Mouse (Mus musculus): ENCODE measurements around the gene 1700029P11Rik. TPM values are rescaled to one million over a fixed set of nuclear protein-coding genes. Genes with fewer than 3 reads are reported as not detected.
"Not testable (repeated sequence)": the region's sequence is repeated elsewhere in the genome, so short reads cannot be mapped to it uniquely, and the experiment has no call there.

Gene 1700029P11Rik
- total RNA-seq, 2 experiments from 2014 or later: not detected

DNA sequence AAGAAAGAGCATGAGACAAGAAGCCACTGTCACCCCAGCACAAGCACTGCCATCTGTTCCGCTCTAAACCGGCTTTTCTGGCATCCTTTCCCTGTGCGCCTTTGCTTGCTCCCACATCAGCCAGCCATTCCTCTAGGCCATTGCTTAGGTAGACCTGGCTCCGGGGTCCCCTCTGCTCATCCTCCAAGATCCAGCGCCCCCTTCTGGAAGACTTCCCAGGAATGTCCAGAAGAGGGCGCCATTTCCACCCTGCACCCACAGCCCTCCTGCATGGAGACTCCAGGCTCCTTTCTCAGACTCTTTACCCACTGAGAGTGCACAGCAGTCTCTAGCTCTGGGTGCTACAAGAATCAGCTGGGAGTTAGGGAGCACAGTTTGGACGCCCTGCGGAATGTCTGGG lies 23.9 kb upstream of the 1700029P11Rik start:
- peak; percentile 28 to 64 for DNase-seq
- intact Hi-C loops (cut with DNase I): no loop called here

DNA sequence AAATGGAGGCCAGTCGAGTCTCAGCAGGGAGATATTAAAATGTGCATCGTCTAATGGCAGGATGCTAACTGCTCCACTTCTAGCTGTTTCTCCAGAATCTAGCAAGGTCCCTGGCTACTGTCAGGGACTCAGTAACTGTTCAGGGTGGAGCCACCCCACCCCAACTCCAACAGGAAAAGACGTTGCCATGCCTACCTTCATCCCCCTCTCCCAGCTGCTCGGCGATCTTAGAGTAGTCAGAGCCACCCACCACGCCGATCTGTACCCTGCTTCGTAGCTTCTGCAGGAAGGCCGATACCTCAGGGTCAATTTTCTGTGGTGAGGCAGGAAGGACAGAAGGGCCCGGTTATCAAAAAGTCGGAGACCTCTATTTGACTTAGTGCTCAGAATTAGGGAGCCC lies 22.7 kb upstream of the 1700029P11Rik start:
- DNase-seq: no peak
- intact Hi-C loops (cut with DNase I): no loop called here

DNA sequence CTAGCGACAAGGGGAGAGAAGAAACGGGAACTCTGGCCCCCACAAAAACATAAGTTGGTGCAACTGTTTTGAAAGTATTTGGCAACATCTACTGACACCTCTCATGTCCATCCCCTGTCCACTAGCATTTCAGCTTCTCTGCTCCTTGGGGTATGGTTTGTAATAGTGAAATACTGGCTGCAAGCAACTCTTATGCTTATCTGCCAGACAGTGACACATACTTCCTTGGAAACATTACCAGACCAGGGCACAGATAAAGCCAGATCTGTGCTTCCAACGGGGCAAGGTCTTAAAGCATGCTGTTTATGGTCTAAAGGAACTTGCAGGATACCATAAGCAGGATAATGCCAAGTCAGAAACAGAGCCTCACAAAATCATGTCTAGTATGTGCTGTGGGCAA lies 21.4 kb upstream of the 1700029P11Rik start:
- intact Hi-C loops (cut with DNase I): no loop called here

DNA sequence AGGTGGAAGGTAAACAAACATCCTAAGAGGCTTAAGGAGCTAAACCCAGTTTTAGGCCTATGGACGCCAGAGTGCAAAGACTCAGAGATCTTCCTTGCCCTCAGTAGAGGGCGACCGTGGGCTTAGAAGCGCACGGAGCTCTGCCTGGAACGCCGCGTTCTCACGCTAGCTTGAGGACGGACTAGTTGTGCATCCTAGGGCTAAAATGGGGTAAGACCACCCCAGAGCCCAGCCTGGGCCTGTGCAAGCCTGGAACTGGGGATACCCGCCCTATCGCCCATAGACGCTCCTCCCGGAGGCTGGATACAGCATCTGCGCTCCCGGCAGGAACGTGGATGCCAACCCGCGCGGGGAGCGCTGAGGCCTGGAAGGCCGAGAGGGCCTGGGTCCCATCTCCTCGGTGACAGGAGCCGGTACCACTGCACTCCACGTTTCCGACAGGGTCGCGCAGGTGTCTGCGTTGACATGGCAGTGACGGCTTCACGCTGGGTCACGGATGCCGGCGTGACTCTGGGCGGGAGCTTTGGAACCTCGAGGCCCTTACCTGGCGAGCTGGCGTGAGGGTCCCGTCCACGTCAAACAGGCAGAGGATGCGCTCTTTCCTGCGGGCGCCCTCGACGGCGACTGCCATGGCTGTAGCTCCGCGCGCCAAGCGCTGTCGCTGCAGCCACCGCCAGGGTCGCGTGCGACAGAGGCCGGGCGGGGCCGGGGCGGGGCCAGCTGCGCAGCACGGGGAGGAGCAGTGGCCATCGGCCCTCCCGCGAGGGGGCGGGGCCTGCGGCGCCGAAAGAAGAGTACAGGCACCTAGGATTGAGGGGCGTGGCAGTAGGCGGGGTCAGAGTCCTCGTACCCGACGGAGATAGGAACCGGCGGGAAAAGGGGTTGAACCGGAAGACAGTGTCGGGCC lies 19.9 kb upstream of the 1700029P11Rik start, which contains the start of gene Pmm1:
Pmm1 (minus strand) TSS at position 760 of the 907 bp plus-strand sequence.
- intact Hi-C loops (cut with DNase I): loop anchor here (1.0 to 2.0 kb wide), 2 partner anchors 29 to 80 kb away; no protein-coding TSS in a partner anchor
- peak; percentile 98 for DNase-seq

More for the DNA sequence above, 21.4 kb upstream of the 1700029P11Rik start:
- no peak for DNase-seq

DNA sequence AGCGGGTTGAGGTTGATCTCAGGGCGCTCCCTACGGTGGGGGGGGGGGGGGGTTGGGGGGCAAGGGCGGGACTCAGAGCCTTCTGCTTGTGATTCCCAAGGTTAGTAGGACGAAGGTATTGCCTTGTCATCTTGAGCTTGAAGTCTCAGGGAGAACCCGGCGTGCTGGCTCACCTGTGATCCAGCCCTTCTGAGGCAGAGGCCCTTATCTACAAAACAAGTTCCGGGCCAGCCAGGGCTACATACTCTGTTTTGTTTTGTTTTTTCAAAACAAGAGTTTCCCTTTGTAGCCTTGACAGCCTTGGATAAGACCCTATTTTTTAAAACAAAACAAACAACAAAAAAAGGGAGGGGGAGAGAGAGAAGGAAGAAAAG lies 19.3 kb upstream of the 1700029P11Rik start:
- no peak for DNase-seq
- intact Hi-C loops (cut with DNase I): loop anchor here (2.0 kb wide), 1 partner anchor 80 kb away; no protein-coding TSS in a partner anchor

DNA sequence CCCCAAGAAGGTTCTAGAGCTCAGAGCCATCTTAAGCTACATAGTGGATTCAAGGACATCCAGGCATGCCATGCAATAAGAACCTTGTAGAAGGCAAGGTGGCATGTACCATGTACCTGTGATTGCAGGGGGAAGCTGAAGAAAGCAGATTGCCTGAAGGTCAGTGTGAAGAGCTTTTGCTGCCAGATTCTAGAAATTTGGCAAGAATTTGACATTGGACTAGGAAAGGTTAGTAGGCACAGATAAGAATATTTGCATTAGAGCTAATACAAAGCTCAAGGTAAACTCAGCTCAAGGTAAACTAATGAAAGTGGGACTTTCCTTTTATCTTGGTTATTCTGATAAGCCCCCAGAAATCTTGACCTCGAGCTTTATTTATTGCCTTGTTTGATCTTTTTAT lies 16.1 kb upstream of the 1700029P11Rik start:
- intact Hi-C loops (cut with DNase I): no loop called here
- no peak for DNase-seq

DNA sequence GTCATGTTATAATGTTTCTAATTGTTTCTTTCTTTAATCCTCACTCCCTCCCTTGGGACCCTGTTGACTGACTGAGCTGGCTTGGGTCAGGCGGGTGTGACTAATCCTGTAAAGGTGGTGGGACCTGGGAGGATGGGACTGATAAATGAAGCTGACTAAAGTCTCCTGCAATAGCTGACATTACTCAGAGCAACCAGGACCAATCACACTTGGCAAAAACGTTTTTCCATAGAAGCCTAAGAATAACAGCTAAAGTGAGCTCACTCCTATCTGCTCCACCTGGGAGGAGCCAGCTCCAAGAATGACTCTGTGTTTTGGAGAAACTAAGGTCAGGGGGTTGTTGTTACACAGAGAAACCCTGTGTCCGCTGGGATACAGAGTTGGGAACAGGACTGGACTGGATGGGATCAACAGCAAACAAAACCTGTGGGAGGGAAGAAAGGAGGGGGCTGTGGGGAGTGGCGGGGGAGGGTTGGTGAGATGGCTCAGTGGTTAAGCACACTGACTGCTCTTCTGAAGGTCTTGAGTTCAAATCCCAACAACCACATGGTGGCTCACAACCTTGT lies 15.3 kb upstream of the 1700029P11Rik start:
- intact Hi-C loops (cut with DNase I): no loop called here
- no peak for DNase-seq

DNA sequence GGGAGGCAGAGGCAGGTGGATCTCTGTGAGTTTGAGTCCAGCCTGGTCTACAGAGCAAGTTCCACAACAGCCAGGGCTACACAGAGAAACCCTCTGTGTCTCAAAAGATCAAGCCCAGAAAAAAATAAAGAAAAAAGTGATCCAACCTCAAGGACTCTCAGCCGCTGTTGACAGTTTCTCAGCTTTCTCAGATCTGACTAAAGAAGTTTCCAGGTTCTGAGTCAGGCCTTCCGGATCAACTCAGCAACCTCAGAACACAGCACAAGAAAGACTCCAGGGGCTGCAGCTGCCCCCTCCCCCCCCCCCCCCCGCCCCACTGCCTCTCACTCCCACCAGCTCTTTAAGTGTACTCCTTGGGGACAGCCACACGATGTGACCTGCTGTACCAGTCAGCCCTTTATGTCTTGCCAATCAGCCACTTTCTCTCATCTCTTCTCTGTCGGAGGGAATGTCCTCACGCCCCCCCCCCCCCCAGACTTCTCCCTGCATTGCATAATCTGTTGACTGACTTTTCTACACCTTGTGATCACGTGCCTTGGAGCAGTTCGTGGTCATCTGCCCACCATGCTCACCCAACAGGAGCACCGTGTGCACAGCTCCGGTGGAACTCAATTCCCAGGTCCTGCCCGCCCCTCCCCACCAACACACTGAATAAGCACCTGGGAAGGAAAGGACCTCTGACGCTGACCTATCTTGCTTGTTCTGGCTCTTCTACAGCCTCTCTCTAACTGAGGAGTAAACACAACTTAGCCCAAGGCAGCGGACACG lies 14.1 kb upstream of the 1700029P11Rik start:
- intact Hi-C loops (cut with DNase I): no loop called here
- DNase-seq: no peak

DNA sequence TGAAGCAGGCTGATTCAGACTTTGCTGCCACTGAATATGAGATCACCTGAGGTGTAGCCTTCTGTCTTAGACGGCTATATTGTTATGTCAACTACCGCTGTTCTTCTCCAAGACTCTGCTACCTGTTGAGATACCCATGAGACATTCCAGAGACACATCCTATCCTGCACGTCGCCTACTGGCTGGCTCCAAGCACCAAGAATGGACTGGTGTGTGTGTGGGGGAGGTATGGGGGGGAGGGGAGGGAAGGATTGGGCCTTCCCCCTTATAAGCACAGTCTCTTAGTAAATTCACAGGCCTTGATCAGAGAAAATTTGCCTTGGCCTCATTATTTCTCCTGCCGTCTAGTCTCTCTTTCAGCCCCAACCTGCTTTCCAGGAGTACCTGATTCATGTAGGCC lies 12.5 kb upstream of the 1700029P11Rik start:
- intact Hi-C loops (cut with DNase I): no loop called here

DNA sequence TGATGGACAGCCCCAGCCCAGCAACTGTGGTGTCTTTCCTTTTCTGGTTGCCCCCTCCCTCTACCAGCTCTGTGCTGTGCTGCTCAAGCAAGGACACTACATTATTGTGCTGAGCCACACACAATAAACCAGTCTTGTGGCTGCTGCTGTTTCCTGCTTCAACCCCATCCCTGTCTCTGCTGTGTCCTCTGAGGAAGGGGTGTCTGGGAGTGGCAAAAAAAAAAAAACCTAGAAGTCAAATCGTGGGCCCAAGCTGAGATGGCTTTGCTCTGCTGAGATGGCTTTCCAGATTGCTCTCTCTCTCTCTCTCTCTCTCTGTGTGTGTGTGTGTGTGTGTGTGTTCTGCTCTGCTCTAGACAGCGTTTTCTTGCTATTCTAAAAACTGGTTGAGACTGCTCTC lies 11.9 kb upstream of the 1700029P11Rik start:
- DNase-seq: no peak
- intact Hi-C loops (cut with DNase I): no loop called here

More for the DNA sequence above, 12.5 kb upstream of the 1700029P11Rik start:
- no peak for DNase-seq

DNA sequence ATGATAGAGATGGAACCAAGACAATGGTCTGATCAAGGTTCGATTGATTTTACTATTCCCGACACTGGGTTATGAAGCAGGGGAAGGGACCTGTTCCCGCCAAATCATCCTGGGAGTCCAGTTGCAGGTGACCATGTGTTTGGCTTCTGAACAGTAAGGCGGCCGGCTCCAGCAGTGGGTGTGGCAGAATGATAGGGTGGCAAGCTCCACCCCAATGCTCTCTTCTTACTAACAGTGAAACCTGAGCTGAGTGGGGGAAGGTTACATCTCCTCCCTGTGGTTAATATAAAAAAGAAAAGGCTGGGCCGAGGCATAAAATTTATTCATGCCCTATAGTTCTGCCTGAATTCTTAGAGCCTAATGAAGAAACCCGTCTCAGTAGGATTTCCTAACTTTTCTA lies 11.2 kb upstream of the 1700029P11Rik start:
- intact Hi-C loops (cut with DNase I): no loop called here

DNA sequence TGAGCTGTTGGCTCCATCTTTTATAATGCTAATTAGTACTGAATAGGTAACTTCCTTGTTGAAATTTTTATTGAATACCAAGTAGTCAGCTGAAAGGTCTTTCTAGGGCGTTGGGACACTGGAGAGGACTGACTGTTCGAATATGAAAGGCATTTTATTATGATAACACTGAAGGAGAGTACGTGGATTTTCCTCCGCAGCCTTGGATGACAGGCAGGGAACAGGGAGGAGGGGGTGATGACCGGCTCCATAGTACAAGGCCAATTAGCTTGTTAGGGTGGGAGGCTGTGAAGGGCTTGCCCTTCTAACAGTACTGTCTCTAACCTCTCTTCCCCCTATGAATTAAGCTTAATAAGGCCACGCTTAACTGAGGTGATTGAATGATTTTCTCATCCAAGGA lies 10.7 kb upstream of the 1700029P11Rik start:
- intact Hi-C loops (cut with DNase I); DNase-seq: not testable (repeated sequence)

More for the DNA sequence above, 11.2 kb upstream of the 1700029P11Rik start:
- DNase-seq: peak in 1 of 2 experiments; percentile 27

DNA sequence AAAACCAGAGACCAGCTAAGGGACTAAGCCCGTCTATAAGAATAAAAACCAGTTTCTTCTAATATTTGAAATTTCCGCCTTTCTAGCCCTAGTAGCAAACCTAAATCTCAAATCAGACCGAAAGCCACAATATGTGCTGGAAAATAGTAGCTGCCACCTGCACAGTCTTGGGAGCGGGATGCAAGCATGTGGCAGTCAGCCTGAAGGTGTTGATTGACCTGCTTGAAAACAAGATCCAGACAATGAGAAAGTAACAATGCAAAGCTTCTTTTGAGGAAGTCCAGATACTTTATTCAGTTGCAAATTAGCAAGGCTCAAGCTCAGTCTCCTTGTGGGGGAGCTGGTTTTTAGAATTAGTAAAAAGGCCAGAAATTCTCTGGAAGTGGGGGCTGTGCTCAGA lies 9.8 kb upstream of the 1700029P11Rik start:
- DNase-seq; intact Hi-C loops (cut with DNase I): not testable (repeated sequence)

DNA sequence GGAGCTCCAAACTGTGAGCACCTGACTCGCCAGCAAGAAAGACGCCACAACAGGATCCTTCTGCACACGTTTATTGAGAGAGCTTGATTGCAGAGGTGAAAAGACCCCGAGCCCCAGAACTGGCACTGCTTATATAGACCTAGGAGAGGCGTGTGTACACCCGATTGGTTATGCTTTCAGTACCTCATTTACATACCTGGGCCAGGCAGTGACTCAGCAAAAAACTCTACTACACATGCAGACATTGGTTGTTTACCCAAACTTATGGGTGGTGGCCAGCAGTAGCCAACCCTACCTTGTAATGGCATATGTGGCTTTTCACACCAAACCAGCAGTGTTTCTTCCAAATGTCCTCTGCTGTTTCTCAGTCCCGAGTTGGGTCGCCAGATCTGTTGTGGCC lies 5.2 kb upstream of the 1700029P11Rik start:
- DNase-seq; intact Hi-C loops (cut with DNase I): not testable (repeated sequence)

DNA sequence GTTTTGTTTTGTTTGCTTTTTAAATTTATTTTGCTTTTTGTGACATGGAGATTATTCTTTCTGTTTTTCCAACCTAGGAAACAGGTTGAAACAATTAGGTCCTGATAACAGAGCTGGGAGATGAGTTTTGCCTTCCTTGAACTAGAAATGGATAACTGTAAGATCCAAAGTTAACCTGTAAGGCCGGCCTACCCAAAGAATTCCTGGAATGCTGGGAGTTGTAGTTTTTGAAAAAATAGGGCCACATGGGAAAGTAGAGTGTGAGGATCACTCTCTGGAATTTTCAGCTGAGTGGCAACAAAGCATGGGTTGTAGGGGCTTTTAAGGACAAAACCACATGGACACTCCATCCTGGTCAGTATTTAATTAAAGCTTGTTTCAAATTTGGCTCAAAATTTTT lies 1.8 kb downstream of the 1700029P11Rik start:
- intact Hi-C loops (cut with DNase I): no loop called here
- DNase-seq: no peak

DNA sequence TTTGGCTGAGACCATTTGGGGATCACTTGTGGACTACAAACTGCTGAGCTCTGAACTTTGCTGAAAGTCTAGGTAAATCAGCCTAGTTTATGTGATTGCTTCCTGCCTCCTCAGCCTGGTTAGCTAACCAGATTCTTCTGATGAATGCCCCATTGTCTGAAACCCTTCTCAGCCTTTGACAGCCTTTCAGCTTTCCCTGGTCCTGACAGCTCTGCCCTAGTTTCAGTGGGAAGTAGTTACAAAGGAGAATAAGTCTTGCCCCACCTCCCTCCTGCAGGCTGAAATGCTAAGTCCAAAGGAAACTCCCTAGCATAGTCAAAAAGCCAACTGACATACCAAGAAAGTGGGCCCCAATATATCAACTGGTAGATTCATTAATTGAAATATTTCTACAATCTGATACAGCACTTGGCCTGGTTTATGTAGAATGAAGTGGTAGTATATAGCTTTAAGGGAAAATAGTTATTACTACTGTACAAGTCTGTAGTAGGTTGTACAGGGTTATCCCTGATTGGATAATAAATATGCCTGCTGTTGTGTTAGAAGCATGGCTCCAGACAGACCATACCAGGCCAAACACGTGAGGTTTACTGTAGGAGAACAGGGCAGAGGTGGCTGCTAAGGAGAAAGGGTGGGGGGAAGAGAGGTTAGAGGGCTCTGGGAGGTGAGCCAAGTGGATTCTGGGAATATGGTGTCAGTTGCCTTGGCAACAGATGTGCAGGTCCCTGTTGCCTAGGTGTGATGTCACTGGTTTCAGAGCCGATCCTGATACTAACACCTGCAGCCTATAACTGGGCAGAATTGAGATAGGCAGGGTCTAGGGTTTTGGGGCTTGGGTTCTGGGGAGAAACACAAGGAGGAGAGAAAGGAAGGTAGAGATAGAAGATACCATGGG lies 5.2 kb downstream of the 1700029P11Rik start:
- intact Hi-C loops (cut with DNase I): loop anchor here (5.0 kb wide), 1 partner anchor 153 kb away; no protein-coding TSS in a partner anchor
- no peak for DNase-seq

DNA sequence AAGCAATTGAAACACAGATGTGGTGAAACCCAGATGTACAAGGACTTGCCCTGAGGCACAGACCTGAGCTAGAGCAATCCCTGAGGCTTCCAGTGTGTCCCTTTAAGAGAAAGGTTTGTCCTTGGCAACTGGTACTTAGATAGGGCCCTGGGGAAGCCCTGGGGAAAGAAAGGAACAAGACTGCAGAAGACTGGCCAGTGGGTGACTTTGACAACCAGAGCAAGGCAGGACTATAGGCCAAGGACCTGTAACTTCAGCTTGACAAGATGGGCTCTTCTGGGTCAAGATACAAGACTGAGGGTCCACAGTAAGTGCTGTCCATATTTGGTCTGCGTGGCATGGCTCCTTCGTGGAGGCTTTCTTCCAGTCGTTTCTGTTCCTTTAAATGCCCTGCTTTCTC lies 7.3 kb downstream of the 1700029P11Rik start, which contains the start of gene Xrcc6:
Xrcc6 (plus strand) TSS at position 190 of the 400 bp plus-strand sequence.
- no peak for DNase-seq
- intact Hi-C loops (cut with DNase I): loop anchor here (5.0 kb wide), 1 partner anchor 155 kb away; no protein-coding TSS in a partner anchor

DNA sequence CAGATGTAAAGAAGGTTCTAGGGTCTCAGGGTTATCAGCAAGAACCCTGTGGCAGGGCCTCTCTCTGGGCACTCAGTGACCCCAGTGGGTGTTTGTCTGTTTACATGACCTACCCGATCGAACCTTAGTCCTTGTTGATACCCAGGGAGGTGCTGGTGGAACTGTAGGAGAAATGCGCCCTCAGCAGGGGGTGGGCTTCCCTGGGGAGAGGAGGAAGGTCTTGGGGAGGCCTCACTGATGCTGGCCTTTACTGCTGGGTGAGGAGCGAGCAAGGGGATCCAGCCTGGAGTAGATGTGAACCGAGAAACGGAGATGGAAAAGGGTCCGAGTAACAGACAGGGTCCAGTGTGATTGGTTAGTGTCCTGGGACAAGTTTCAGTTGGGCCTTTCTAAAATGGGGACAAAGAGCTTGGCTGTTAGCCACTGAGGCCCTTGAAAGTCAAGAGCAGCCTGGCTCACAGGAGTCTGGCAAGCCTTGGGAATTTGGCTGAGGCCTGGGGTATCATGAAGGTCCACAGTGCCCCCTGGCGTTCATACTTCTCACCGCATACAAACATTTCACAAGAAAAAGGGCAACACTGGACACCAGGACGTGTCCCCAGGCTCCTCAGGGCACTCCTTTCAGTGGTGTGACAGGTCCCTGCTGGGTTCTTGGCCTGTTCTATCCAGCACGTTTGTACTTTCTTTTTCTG lies 9.2 kb downstream of the 1700029P11Rik start:
- DNase-seq: peak; percentile 93 to 96
- intact Hi-C loops (cut with DNase I): loop anchor here (1.0 to 10.0 kb wide), 4 partner anchors 29 to 175 kb away; partner anchors contain the start of gene Pmm1

DNA sequence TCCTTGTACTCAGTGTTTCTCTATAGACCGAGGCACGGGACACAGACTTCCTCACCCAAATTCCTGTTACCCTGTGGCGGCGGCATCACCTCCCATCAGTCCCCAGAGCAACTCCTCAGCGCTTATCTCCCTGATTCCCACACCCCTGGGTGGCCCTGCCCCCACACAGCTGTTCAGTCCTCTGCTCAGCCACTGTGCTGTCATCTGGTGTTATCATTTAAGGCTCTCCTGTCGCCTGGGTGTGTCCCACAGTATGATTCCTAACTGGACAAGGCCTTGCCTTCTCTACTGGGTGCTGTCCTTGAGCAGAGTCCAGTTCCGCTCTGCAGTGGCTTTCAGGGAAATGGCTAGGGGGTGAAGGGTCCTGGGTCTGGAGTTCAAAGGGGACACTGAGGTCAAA lies 10.2 kb downstream of the 1700029P11Rik start:
- DNase-seq: peak in 1 of 2 experiments; percentile 28
- intact Hi-C loops (cut with DNase I): loop anchor here (10.0 kb wide), 1 partner anchor 176 kb away; no protein-coding TSS in a partner anchor
